Mouse (Mus musculus): ENCODE measurements at regions not wholly inside any gene's neighbourhood (a gene's known extent, or its start where the extent isn't known, plus 50 kb on each side); places are given as distances from the start of the nearest gene placed in this dataset.
"Not testable (repeated sequence)": the region's sequence is repeated elsewhere in the genome, so short reads cannot be mapped to it uniquely, and the experiment has no call there.

DNA sequence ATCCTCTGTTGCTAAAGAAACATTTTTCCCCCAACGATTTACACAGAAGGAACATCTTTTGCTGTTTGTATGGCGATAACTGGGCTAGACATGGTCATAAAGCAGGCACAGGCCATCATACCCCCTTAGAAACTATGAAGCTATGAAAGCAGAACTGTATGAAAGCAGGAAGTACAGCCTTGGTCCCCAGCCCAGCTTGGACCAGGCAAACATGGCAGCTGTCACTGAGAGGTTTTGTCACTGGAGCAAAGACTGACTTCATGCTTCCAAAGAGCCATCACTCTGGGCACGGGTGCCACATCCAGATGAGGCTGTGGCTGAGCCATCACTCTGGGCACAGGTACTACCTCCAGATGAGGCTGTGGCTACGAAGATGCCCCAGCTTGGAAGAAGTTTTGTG is 276.8 kb upstream of the Kdm8 start:
- Histone ChIP-seq H3K4me1 (replicated peaks) (no peaks in the 10 kb centered on the region), H3K4me2 (no peak overlapping the region), H3K36me3 (no peaks in the 10 kb centered on the region), H3K27ac (no peak overlapping the region), H3K27me3 (no peaks in the 10 kb centered on the region), H3K9me3 (peaks cover 7% of the 10 kb centered on the region; the same call in 1 of the 2 replicates), H3K4me3 (replicated peaks) (no peak overlapping the region), H3K9ac (replicated peaks) (no peak overlapping the region)
- ATAC-seq (ENCODE audit: insufficient number of reproducible peaks, insufficient read depth, low FRiP score, low TSS enrichment, low read depth) = no peak
- 86% methylated on average over 4 of the region's 4 CpGs for WGBS

DNA sequence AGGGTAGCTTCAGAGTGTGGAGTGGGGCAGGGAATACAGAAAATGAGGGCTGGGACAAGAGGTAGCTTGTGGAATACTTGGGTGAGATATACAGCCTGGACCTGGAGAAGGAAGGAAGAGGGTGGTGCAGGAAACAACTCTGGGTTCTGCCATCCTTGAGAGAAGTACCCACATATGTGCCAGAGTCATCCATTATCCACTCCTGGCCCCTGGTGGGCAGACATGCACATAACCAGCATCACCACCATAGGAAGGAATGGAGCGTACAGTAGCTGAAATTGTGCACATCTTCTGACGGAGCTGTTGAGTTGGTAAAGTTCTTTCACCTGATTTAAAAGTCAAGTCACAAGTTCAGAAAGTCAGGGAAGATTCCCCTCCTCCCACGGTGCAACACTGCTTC is 262.9 kb upstream of the Kdm8 start:
- H3K9me3 ChIP-seq = 0 out of 2 replicates have a peak, but pooled peaks cover 3% of the 10 kb centered on the region
- no peak overlapping the region for H3K27ac ChIP-seq
- ATAC-seq (ENCODE audit: insufficient number of reproducible peaks, insufficient read depth, low FRiP score, low TSS enrichment, low read depth) = no peak
- no peak overlapping the region for H3K9ac ChIP-seq (replicated peaks)
- H3K27me3 ChIP-seq = no peaks in the 10 kb centered on the region; the same call in 1 of the 2 replicates
- H3K4me3 ChIP-seq (replicated peaks) = no peak overlapping the region
- H3K36me3 ChIP-seq = no peaks in the 10 kb centered on the region
- 81% methylated on average over 3 of the region's 3 CpGs for WGBS
- no peaks in the 10 kb centered on the region; the same call in 1 of the 2 replicates for H3K4me1 ChIP-seq (replicated peaks)
- no peak overlapping the region for H3K4me2 ChIP-seq

DNA sequence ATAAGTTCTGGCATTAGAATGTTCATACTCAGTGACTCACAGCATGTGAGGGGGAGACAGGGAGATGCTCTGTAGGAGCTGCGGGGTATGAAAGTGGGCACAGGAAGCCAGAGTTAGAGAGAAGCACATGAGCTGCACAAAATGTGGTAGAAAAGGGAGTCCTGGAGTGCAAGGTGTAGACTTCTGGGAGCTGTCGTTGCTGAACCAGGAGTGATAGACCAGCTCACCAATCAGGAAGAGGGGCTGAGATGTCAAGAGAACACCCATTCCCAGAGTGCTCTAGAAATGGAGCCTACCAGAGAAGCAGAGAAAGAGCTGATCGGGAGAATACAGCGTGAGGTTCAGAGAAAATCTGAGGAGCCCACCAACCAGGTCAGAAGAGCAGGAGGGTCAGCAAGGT is 262.2 kb upstream of the Kdm8 start:
- no peak for ATAC-seq (ENCODE audit: insufficient number of reproducible peaks, insufficient read depth, low FRiP score, low TSS enrichment, low read depth)
- no peak overlapping the region for H3K27ac ChIP-seq
- no peak overlapping the region for H3K4me3 ChIP-seq (replicated peaks)
- H3K4me2 ChIP-seq = no peak overlapping the region
- no peaks in the 10 kb centered on the region for H3K36me3 ChIP-seq
- 0 out of 2 replicates have a peak, but pooled peaks cover 3% of the 10 kb centered on the region for H3K9me3 ChIP-seq
- 86% methylated on average over 4 of the region's 4 CpGs for WGBS
- no peaks in the 10 kb centered on the region; the same call in 1 of the 2 replicates for H3K4me1 ChIP-seq (replicated peaks)
- no peaks in the 10 kb centered on the region; the same call in 1 of the 2 replicates for H3K27me3 ChIP-seq
- no peak overlapping the region for H3K9ac ChIP-seq (replicated peaks)

DNA sequence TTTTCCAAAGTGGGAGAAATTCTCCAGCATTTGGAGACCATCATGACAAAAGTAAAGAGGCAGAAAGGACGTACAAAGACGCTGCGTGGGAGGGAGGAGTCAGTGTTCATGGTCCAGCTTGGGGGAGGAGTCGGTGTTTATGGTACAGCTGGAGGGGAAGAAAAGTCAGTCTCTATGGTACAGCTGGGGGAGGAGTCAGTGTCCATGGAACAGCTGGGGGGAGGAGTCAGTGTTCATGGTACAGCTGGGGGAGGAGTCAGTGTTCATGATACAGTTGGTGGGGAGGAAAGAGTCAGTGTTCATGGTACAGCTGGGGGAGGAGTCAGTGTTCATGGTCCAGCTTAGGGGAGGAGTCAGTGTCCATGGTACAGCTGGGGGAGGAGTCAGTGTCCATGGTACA is 261.5 kb upstream of the Kdm8 start:
- H3K27me3 ChIP-seq; H3K9ac ChIP-seq (replicated peaks); H3K36me3 ChIP-seq; H3K27ac ChIP-seq; H3K9me3 ChIP-seq; H3K4me3 ChIP-seq (replicated peaks); H3K4me1 ChIP-seq (replicated peaks); ATAC-seq (ENCODE audit: insufficient number of reproducible peaks, insufficient read depth, low FRiP score, low TSS enrichment, low read depth); H3K4me2 ChIP-seq: not testable (repeated sequence)
- WGBS = 88% methylated on average over 4 of the region's 4 CpGs

DNA sequence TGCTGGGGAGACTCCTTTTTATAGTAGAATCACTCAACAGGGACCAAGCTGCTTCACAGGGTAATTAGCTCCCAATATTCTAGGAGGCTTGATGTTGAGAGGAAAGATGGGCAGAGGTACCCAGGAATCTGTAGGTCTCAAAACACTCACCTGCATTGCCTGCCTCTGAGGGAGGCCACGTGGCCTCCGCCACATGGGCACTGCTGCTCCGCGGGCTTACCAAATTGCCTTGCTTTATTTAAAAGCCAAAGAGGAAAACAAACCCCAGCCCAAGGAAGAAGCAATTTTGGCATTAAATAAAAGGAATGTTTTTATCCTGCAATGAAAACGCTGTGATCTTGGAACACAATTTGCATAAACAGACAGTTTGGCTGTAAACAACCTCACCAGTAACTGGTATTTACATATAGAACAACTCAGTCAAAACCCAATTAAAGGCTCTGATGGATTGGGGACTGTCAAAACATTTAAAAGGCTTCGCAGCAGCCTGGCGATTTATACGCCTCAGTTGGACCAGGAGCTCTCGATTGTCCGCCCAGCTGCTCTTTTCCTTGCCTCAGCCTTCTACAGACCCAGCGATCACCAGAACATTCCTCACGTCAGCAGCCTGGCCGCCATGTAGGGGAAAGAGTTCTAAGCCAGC is 259.3 kb upstream of the Kdm8 start:
- H3K4me1 ChIP-seq (replicated peaks) = no peaks in the 10 kb centered on the region; the same call in 1 of the 2 replicates
- WGBS = 74% methylated on average over 13 of the region's 13 CpGs
- H3K27ac ChIP-seq = no peak overlapping the region
- H3K4me3 ChIP-seq (replicated peaks) = no peak overlapping the region
- no peak for ATAC-seq (ENCODE audit: insufficient number of reproducible peaks, insufficient read depth, low FRiP score, low TSS enrichment, low read depth)
- no peaks in the 10 kb centered on the region; the same call in 1 of the 2 replicates for H3K27me3 ChIP-seq
- no peak overlapping the region for H3K4me2 ChIP-seq
- H3K9me3 ChIP-seq = 0 out of 2 replicates have a peak, but pooled peaks cover 3% of the 10 kb centered on the region
- H3K36me3 ChIP-seq = no peaks in the 10 kb centered on the region
- H3K9ac ChIP-seq (replicated peaks) = no peak overlapping the region

DNA sequence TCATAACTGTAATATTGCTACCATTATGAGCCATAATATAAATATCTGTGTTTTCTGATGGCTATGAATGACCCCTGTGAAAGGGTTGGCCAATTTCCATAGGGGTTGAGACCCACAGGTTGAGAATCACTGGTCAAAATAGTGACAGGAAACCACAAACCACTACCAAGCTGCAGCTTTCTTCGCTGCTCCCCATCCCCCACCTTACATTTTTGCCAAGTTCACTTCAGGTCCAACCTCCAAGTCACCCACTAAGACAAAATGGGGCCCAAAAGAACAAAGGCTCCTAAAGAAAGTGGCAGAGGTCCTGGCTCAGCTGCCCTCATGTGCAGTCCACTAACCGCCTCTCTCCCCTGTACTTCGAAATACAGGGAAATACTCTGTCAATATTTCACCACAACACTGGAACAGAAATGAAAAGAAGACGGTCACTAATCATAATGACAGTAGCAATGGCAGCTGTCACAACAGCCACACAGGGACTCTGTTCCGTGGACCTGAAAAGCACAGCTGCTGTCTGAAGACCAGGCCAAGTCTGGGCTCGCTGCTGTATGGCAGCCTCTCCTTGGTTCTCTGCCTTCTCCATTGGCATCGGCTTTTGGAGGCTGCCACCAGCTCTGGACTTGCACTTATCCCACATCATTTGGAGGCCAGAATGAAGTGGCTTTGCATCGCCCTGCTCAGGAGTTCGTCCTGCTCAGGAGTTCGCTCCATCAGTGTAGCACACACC is 257.3 kb upstream of the Kdm8 start:
- 0 out of 2 replicates have a peak, but pooled peaks cover 3% of the 10 kb centered on the region for H3K9me3 ChIP-seq
- H3K27ac ChIP-seq = no peak overlapping the region
- H3K27me3 ChIP-seq = no peaks in the 10 kb centered on the region; the same call in 1 of the 2 replicates
- ATAC-seq (ENCODE audit: insufficient number of reproducible peaks, insufficient read depth, low FRiP score, low TSS enrichment, low read depth) = no peak
- H3K36me3 ChIP-seq = no peaks in the 10 kb centered on the region
- no peak overlapping the region for H3K9ac ChIP-seq (replicated peaks)
- no peak overlapping the region for H3K4me2 ChIP-seq
- no peaks in the 10 kb centered on the region; the same call in 1 of the 2 replicates for H3K4me1 ChIP-seq (replicated peaks)
- 91% methylated on average over 10 of the region's 10 CpGs for WGBS
- H3K4me3 ChIP-seq (replicated peaks) = no peak overlapping the region

DNA sequence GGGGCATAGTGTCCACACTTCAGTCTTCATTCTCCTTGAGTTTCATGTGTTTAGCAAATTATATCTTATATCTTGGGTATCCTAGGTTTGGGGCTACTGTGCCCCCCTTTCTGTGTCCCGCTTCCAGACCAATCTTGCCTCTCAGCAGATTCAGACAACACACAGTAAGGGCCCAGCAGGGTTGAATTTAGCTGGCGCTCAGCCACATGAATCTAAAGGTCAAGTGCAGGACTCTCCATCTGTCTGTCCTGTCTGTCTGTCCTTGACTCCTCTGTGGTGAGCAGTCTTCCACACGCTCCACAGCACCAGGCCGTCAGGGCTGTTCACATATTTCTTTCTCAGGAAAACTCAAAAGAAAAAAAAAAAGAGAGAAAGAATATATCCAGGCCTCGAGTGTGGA is 255.5 kb upstream of the Kdm8 start:
- Histone ChIP-seq H3K36me3 (no peaks in the 10 kb centered on the region), H3K9me3 (no peaks in the 10 kb centered on the region), H3K27ac (no peak overlapping the region), H3K4me3 (replicated peaks) (no peak overlapping the region), H3K9ac (replicated peaks) (no peak overlapping the region), H3K27me3 (no peaks in the 10 kb centered on the region), H3K4me1 (replicated peaks) (no peaks in the 10 kb centered on the region), H3K4me2 (no peak overlapping the region)
- 89% methylated on average over 5 of the region's 5 CpGs for WGBS
- no peak for ATAC-seq (ENCODE audit: insufficient number of reproducible peaks, insufficient read depth, low FRiP score, low TSS enrichment, low read depth)

DNA sequence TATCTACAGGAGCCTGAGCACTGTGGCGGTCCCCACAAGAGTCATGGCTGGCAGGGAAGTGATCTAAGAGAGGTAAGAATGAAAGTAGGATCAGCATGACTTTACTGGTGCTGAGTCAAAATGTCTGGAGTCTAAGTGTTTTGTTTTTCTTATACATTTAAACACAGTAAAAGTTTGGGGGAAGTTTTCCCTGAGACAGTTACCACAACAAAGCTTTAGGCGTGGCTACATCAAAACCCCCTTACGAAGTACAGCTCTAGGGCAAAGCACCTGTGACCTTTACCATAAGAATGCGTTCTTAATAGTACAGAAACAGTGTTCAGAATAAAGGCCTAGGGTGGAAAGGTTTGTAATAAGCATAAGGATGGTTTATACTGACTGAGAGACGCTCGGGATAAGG is 254.4 kb upstream of the Kdm8 start:
- Histone ChIP-seq H3K9me3 (no peaks in the 10 kb centered on the region), H3K36me3 (no peaks in the 10 kb centered on the region), H3K4me3 (replicated peaks) (no peak overlapping the region), H3K4me2 (no peak overlapping the region), H3K4me1 (replicated peaks) (no peaks in the 10 kb centered on the region), H3K27me3 (no peaks in the 10 kb centered on the region), H3K9ac (replicated peaks) (no peak overlapping the region), H3K27ac (no peak overlapping the region)
- 83% methylated on average over 6 of the region's 6 CpGs for WGBS
- no peak for ATAC-seq (ENCODE audit: insufficient number of reproducible peaks, insufficient read depth, low FRiP score, low TSS enrichment, low read depth)

DNA sequence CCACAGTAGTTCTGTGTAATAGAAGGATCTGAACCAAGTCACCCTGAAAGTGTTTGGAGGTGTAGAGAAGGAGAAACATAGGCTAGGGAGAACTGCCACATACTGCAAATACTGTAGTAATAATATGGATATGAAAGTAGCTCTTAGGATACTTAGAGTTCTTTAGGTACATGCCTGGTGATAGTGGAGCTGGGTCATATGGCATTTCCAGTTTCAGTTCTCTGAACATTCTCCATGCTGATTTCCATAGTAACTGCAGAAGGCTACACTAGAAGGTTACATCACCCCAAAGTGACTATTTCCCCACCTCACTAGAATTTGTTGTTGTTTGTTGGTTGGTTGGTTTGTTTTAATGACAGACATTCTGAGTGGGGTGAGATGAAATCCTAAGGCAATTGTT is 253.2 kb upstream of the Kdm8 start:
- Histone ChIP-seq H3K4me3 (replicated peaks) (no peak overlapping the region), H3K27ac (no peak overlapping the region), H3K9ac (replicated peaks) (no peak overlapping the region), H3K9me3 (no peaks in the 10 kb centered on the region), H3K4me1 (replicated peaks) (no peaks in the 10 kb centered on the region), H3K27me3 (no peaks in the 10 kb centered on the region), H3K36me3 (no peaks in the 10 kb centered on the region), H3K4me2 (no peak overlapping the region)
- ATAC-seq (ENCODE audit: insufficient number of reproducible peaks, insufficient read depth, low FRiP score, low TSS enrichment, low read depth) = no peak

DNA sequence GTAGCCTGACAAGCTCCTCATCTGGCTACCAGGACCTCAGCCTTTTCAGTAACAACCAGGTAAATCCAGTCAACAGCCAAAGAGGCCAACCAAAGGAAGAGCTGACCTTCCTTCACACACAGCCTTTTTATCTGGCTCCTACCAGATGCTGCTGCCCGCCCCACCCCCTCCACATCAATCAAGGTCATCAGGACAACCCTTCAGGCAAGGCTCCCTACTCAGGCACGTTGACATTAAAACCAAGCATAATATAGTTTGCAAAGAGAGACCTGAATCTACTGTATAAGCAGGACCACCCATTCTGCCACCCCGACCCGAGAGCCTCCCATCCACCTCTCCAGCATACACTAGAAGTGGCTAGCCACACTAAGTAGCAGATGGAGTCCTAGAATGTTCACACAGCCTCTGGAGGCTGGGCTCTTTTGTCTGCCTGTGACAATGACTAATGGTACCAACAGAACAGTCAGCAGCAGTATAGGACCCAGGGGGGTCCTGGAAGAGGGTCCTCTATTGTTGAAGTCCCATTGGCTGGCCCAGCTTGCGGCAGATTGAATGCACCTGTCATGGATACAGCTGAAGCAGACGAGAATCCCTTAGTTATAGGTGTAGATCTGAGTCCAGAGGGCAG is 233.0 kb upstream of the Kdm8 start:
- 69% methylated on average over 6 of the region's 6 CpGs for WGBS
- no peak for ATAC-seq (ENCODE audit: insufficient number of reproducible peaks, insufficient read depth, low FRiP score, low TSS enrichment, low read depth)
- H3K36me3 ChIP-seq = no peaks in the 10 kb centered on the region
- H3K9me3 ChIP-seq = no peaks in the 10 kb centered on the region
- no peak overlapping the region for H3K4me2 ChIP-seq
- H3K9ac ChIP-seq (replicated peaks) = no peak overlapping the region
- peaks cover 3% of the 10 kb centered on the region for H3K27me3 ChIP-seq
- H3K27ac ChIP-seq = no peak overlapping the region
- no peaks in the 10 kb centered on the region for H3K4me1 ChIP-seq (replicated peaks)
- H3K4me3 ChIP-seq (replicated peaks) = no peak overlapping the region

DNA sequence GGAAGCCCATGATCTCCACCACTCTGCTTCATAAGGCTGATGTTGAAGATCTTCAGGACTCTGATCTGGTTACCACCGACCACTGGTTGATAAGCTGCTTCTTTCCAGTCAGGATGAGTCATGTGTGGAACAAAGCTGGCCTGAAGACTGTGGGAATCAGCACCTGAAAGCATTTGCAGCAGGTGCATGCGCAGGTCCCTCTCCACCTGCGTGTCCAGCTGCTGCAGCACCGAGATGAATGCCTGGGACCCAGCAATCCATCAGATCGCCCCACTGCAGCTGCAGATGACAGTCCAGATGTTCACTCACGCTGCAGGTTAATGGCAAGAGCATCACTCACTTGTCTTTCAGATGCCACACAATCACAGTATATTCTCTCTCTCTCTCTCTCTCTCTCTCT is 230.4 kb upstream of the Kdm8 start:
- ATAC-seq (ENCODE audit: insufficient number of reproducible peaks, insufficient read depth, low FRiP score, low TSS enrichment, low read depth) = no peak
- H3K9me3 ChIP-seq = no peaks in the 10 kb centered on the region
- peaks cover 3% of the 10 kb centered on the region for H3K27me3 ChIP-seq
- no peaks in the 10 kb centered on the region for H3K36me3 ChIP-seq
- H3K4me3 ChIP-seq (replicated peaks) = no peak overlapping the region
- no peak overlapping the region for H3K4me2 ChIP-seq
- WGBS = 74% methylated on average over 6 of the region's 6 CpGs
- peaks cover 6% of the 10 kb centered on the region; the same call in 1 of the 2 replicates for H3K4me1 ChIP-seq (replicated peaks)
- no peak overlapping the region for H3K27ac ChIP-seq
- no peak overlapping the region for H3K9ac ChIP-seq (replicated peaks)
